Mouse (Mus musculus): ENCODE results near the gene Rab14. TPM values are rescaled to one million over a fixed set of nuclear protein-coding genes. Genes with fewer than 3 reads are reported as not detected.

Rab14 gene
- total RNA-seq, 2 experiments from 2014 or later = 235 to 236 TPM

GRCm38 (mm10) chr2:35203729-35204128 lies 2.8 kb upstream of the Rab14 start:
- no peak for DNase-seq (ENCODE audit: extremely low spot score in 1 of 2, low spot score in 1 of 2)

- peak; percentile 16 to 34 for DNase-seq (ENCODE audit: extremely low spot score in 1 of 2, low spot score in 1 of 2)
Observed at GRCm38 (mm10) chr2:35199971-35200897, 686 bp downstream of the Rab14 start.

GRCm38 (mm10) chr2:35199541-35199940 lies 1.4 kb downstream of the Rab14 start:
- no peak for DNase-seq (ENCODE audit: extremely low spot score in 1 of 2, low spot score in 1 of 2)

GRCm38 (mm10) chr2:35195626-35196544 lies 5.0 kb downstream of the Rab14 start:
- DNase-seq (ENCODE audit: extremely low spot score in 1 of 2, low spot score in 1 of 2) = no peak

GRCm38 (mm10) chr2:35193976-35194375 lies 6.9 kb downstream of the Rab14 start:
- no peak for DNase-seq (ENCODE audit: extremely low spot score in 1 of 2, low spot score in 1 of 2)

GRCm38 (mm10) chr2:35188929-35189328 lies 12.0 kb downstream of the Rab14 start:
- DNase-seq (ENCODE audit: extremely low spot score in 1 of 2, low spot score in 1 of 2) = no peak

GRCm38 (mm10) chr2:35183115-35183673 lies 17.7 kb downstream of the Rab14 start:
- DNase-seq (ENCODE audit: extremely low spot score in 1 of 2, low spot score in 1 of 2) = no peak

GRCm38 (mm10) chr2:35178153-35178552 lies 22.8 kb downstream of the Rab14 start:
- DNase-seq (ENCODE audit: extremely low spot score in 1 of 2, low spot score in 1 of 2) = no peak

GRCm38 (mm10) chr2:35175281-35176065 lies 25.4 kb downstream of the Rab14 start:
- DNase-seq (ENCODE audit: extremely low spot score in 1 of 2, low spot score in 1 of 2) = no peak

GRCm38 (mm10) chr2:35174100-35174499 lies 26.8 kb downstream of the Rab14 start:
- no peak for DNase-seq (ENCODE audit: extremely low spot score in 1 of 2, low spot score in 1 of 2)

- no peak for DNase-seq (ENCODE audit: extremely low spot score in 1 of 2, low spot score in 1 of 2)
Observed at GRCm38 (mm10) chr2:35173666-35174065, 27.3 kb downstream of the Rab14 start.

GRCm38 (mm10) chr2:35172246-35172645 lies 28.7 kb downstream of the Rab14 start:
- DNase-seq (ENCODE audit: extremely low spot score in 1 of 2, low spot score in 1 of 2) = no peak

GRCm38 (mm10) chr2:35171341-35171861 lies 29.5 kb downstream of the Rab14 start:
- DNase-seq (ENCODE audit: extremely low spot score in 1 of 2, low spot score in 1 of 2) = no peak

GRCm38 (mm10) chr2:35169452-35169851 lies 31.5 kb downstream of the Rab14 start:
- DNase-seq (ENCODE audit: extremely low spot score in 1 of 2, low spot score in 1 of 2) = no peak

- DNase-seq (ENCODE audit: extremely low spot score in 1 of 2, low spot score in 1 of 2) = no peak
Observed at GRCm38 (mm10) chr2:35166816-35167215, 34.1 kb downstream of the Rab14 start.

GRCm38 (mm10) chr2:35165416-35165815 lies 35.5 kb downstream of the Rab14 start:
- DNase-seq (ENCODE audit: extremely low spot score in 1 of 2, low spot score in 1 of 2) = no peak

GRCm38 (mm10) chr2:35163396-35163795 lies 37.5 kb downstream of the Rab14 start:
- no peak for DNase-seq (ENCODE audit: extremely low spot score in 1 of 2, low spot score in 1 of 2)

- DNase-seq (ENCODE audit: extremely low spot score in 1 of 2, low spot score in 1 of 2) = no peak
Observed at GRCm38 (mm10) chr2:35161846-35162488, 39.0 kb downstream of the Rab14 start.

GRCm38 (mm10) chr2:35160206-35160605 lies 40.7 kb downstream of the Rab14 start:
- no peak for DNase-seq (ENCODE audit: extremely low spot score in 1 of 2, low spot score in 1 of 2)

All from layer of hippocampus, postnatal 25 days (tissue).